Mouse (Mus musculus) splenic B cell, adult 2 months (primary cell): Measurements from ENCODE around the gene Snx29.

ENCODE experiments used
- DNase-seq: peaks from one replicate; pipeline ENCODE4 v3.0.0-alpha.2; 2011; ENCODE audit warnings: low read depth, low spot score
- H3K27me3 ChIP-seq: 2 replicates; pipeline ENCODE4 v1.6.1; 2012; ENCODE audit warnings: mild to moderate bottlenecking, low read length, moderate library complexity, mixed read lengths; ENCODE audit not compliant: control insufficient read depth, poor library complexity, insufficient read depth, severe bottlenecking
- H3K36me3 ChIP-seq: 2 replicates; pipeline ENCODE4 v1.6.1; 2012; ENCODE audit warnings: mild to moderate bottlenecking, low read length, moderate library complexity, mixed read lengths; ENCODE audit not compliant: control insufficient read depth, poor library complexity, insufficient read depth, severe bottlenecking

The Snx29 gene

GRCm38 (mm10) chr16:11380038-11380437, 57.3 kb downstream of the Snx29 start:
- no peak for DNase-seq
- H3K27me3 ChIP-seq, result no peaks in the 10 kb centered on the region
- no peaks in the 10 kb centered on the region for H3K36me3 ChIP-seq

GRCm38 (mm10) chr16:11380871-11381270, 58.2 kb downstream of the Snx29 start:
- Histone ChIP-seq H3K27me3 (no peaks in the 10 kb centered on the region), H3K36me3 (no peaks in the 10 kb centered on the region)
- DNase-seq, result no peak

- DNase-seq, result no peak
- no peaks in the 10 kb centered on the region for H3K36me3 ChIP-seq
- no peaks in the 10 kb centered on the region for H3K27me3 ChIP-seq
Observed at GRCm38 (mm10) chr16:11384361-11384760, 61.7 kb downstream of the Snx29 start.

- no peaks in the 10 kb centered on the region for H3K27me3 ChIP-seq
- no peak for DNase-seq
- H3K36me3 ChIP-seq, result no peaks in the 10 kb centered on the region
Observed at GRCm38 (mm10) chr16:11385150-11385549, 62.4 kb downstream of the Snx29 start.

- DNase-seq, result peak; percentile 91
- Histone ChIP-seq H3K36me3 (no peaks in the 10 kb centered on the region), H3K27me3 (no peaks in the 10 kb centered on the region)
Observed at GRCm38 (mm10) chr16:11385798-11386197, 63.1 kb downstream of the Snx29 start.

GRCm38 (mm10) chr16:11386221-11386620, 63.5 kb downstream of the Snx29 start:
- DNase-seq, result peak; percentile 41
- Histone ChIP-seq H3K27me3 (no peaks in the 10 kb centered on the region), H3K36me3 (no peaks in the 10 kb centered on the region)

GRCm38 (mm10) chr16:11388085-11388484, 65.4 kb downstream of the Snx29 start:
- Histone ChIP-seq H3K36me3 (no peaks in the 10 kb centered on the region), H3K27me3 (no peaks in the 10 kb centered on the region)
- DNase-seq, result peak; percentile 24

GRCm38 (mm10) chr16:11389324-11389723, 66.6 kb downstream of the Snx29 start:
- Histone ChIP-seq H3K36me3 (no peaks in the 10 kb centered on the region), H3K27me3 (no peaks in the 10 kb centered on the region)
- no peak for DNase-seq

GRCm38 (mm10) chr16:11396570-11396969, 73.9 kb downstream of the Snx29 start:
- Histone ChIP-seq H3K36me3 (no peaks in the 10 kb centered on the region), H3K27me3 (no peaks in the 10 kb centered on the region)
- DNase-seq, result no peak

- H3K36me3 ChIP-seq, result no peaks in the 10 kb centered on the region; the same call in 1 of the 2 replicates
- DNase-seq, result peak; percentile 61
- H3K27me3 ChIP-seq, result no peaks in the 10 kb centered on the region
Observed at GRCm38 (mm10) chr16:11399386-11399785, 76.7 kb downstream of the Snx29 start.

- DNase-seq, result peak; percentile 68
- Histone ChIP-seq H3K36me3 (no peaks in the 10 kb centered on the region; the same call in 1 of the 2 replicates), H3K27me3 (no peaks in the 10 kb centered on the region)
Observed at GRCm38 (mm10) chr16:11399845-11400565, 77.3 kb downstream of the Snx29 start.

- no peaks in the 10 kb centered on the region for H3K27me3 ChIP-seq
- H3K36me3 ChIP-seq, result peaks cover 2% of the 10 kb centered on the region; the same call in 1 of the 2 replicates
- DNase-seq, result peak; percentile 45
Observed at GRCm38 (mm10) chr16:11400936-11401335, 78.2 kb downstream of the Snx29 start.

GRCm38 (mm10) chr16:11405193-11405592, 82.5 kb downstream of the Snx29 start:
- Histone ChIP-seq H3K27me3 (no peaks in the 10 kb centered on the region), H3K36me3 (peaks cover 3% of the 10 kb centered on the region; the same call in 1 of the 2 replicates)
- no peak for DNase-seq

- no peak for DNase-seq
- H3K27me3 ChIP-seq, result no peaks in the 10 kb centered on the region
- peaks cover 3% of the 10 kb centered on the region; the same call in 1 of the 2 replicates for H3K36me3 ChIP-seq
Observed at GRCm38 (mm10) chr16:11406201-11406600, 83.5 kb downstream of the Snx29 start.

GRCm38 (mm10) chr16:11406622-11407021, 83.9 kb downstream of the Snx29 start:
- no peak for DNase-seq

More at GRCm38 (mm10) chr16:11406622-11407021, 83.9 kb downstream of the Snx29 start:
- H3K27me3 ChIP-seq, result no peaks in the 10 kb centered on the region
- H3K36me3 ChIP-seq, result peaks cover 6% of the 10 kb centered on the region
